Comparison of ENCODE assay signal across 14 mouse cellular contexts in the genomic region with DNA sequence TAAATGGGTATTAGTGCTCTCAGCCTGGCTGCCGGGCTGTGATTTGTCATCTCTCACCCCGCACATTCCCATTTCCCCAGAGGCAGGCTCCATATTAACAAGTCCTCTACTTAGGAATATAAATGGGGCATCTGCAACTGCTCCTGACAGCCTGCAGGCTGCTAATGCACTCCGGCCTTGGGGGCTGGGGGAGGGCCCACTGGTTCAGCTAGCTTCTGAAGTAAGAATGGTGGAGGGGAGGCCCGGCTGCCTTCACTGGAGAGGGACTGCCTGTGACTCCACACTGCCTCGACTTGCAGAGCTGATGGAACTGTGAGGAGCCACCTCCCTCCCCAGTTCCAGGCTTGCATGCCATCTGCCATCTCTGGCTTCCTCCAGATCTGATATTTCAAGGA. TPM values are rescaled to one million over a fixed set of nuclear protein-coding genes. Genes with fewer than 3 reads are reported as not detected.
DNase-seq lines count a peak whose midpoint lies in the region; ATAC-seq and TF ChIP-seq lines count a peak whose summit lies in the region.
"Had no signal": no experiment of that assay in that cellular context is flagged by ENCODE, and none has a peak within 500 bp of the region (broad histone marks: within the 10 kb centered on the region; RNA-seq: fewer than 3 reads in every experiment).

No protein-coding gene starts in this region.

- no peak overlapping the region for H3K27ac ChIP-seq in intestine, embryonic 15.5 days
- H3K27ac ChIP-seq in intestine, postnatal 0 days (ENCODE audit: low read depth, low read length) = no peak overlapping the region
- no peak overlapping the region for H3K27ac ChIP-seq in forebrain, embryonic 15.5 days (replicated peaks)

- H3K9me3 ChIP-seq in intestine, embryonic 15.5 days = no peaks in the 10 kb centered on the region
- no peaks in the 10 kb centered on the region for H3K9me3 ChIP-seq in intestine, postnatal 0 days (ENCODE audit: control insufficient read depth)
- no peaks in the 10 kb centered on the region for H3K9me3 ChIP-seq in forebrain, embryonic 15.5 days

- H3K9ac ChIP-seq in intestine, embryonic 15.5 days = no peak overlapping the region
- no peak overlapping the region for H3K9ac ChIP-seq in intestine, postnatal 0 days (ENCODE audit: low read depth, low read length)
- no peak overlapping the region for H3K9ac ChIP-seq in forebrain, embryonic 15.5 days (replicated peaks)

- intact Hi-C loops in left cerebral cortex, postnatal 14 days (cut with DNase I) = no loop called here

- peak; percentile 12; the same call in 1 of the 2 replicates for ATAC-seq in intestine, embryonic 15.5 days
- no peak for ATAC-seq in intestine, postnatal 0 days
- peak; percentile 6; the same call in 1 of the 2 replicates for ATAC-seq in forebrain, embryonic 15.5 days (replicated peaks)
- no peak for ATAC-seq in activated CD4-positive, CD25-positive, alpha-beta regulatory T cell, adult 4 months

- no peaks in the 10 kb centered on the region for H3K36me3 ChIP-seq in intestine, embryonic 15.5 days
- no peaks in the 10 kb centered on the region for H3K36me3 ChIP-seq in intestine, postnatal 0 days (ENCODE audit: control insufficient read depth, insufficient read depth)
- H3K36me3 ChIP-seq in forebrain, embryonic 15.5 days = no peaks in the 10 kb centered on the region

- DNase-seq in brain, embryonic 14.5 days (ENCODE audit: low read depth) = peak; percentile 72
- DNase-seq in lung, postnatal 14 days = peak; percentile 5
- no peak for DNase-seq in spleen, postnatal 14 days (ENCODE audit: low spot score in 2 of 2)
- DNase-seq in left cerebral cortex, postnatal 14 days (ENCODE audit: low spot score in 2 of 2) = no peak
- DNase-seq: gastrocnemius, postnatal 25 days; right cerebral cortex, postnatal 14 days had no signal

- peaks cover 11% of the 10 kb centered on the region for H3K27me3 ChIP-seq in intestine, embryonic 15.5 days (replicated peaks)
- 0 out of 2 replicates have a peak, but pooled peaks cover 7% of the 10 kb centered on the region for H3K27me3 ChIP-seq in intestine, postnatal 0 days (replicated peaks; ENCODE audit: control insufficient read depth, insufficient read depth, low read length)
- peaks cover 4% of the 10 kb centered on the region; the same call in 1 of the 2 replicates for H3K27me3 ChIP-seq in forebrain, embryonic 15.5 days

- no peak for TF ChIP-seq CTCF in intestine, postnatal 0 days (IDR thresholded peaks at IDR 0.05; ENCODE audit: low read depth)
- TF ChIP-seq CTCF in brain, embryonic 14.5 days (IDR thresholded peaks at IDR 0.05; ENCODE audit: borderline replicate concordance, extremely low read depth, insufficient read depth, insufficient read length) = no peak

- H3K4me2 ChIP-seq in intestine, embryonic 15.5 days (replicated peaks) = no peak overlapping the region
- no peak overlapping the region for H3K4me2 ChIP-seq in intestine, postnatal 0 days (replicated peaks; ENCODE audit: low read depth)
- no peak overlapping the region for H3K4me2 ChIP-seq in forebrain, embryonic 15.5 days (replicated peaks)

- H3K4me1 ChIP-seq in intestine, embryonic 15.5 days (replicated peaks) = peaks cover 8% of the 10 kb centered on the region; the same call in 1 of the 2 replicates
- H3K4me1 ChIP-seq in intestine, postnatal 0 days (replicated peaks; ENCODE audit: control insufficient read depth, insufficient read depth, low read length) = no peaks in the 10 kb centered on the region
- peaks cover 37% of the 10 kb centered on the region for H3K4me1 ChIP-seq in forebrain, embryonic 15.5 days

- no peak for TF ChIP-seq POLR2A in brain, embryonic 14.5 days (IDR thresholded peaks at IDR 0.05; ENCODE audit: borderline replicate concordance, extremely low read depth, insufficient read depth, insufficient read length, poor library complexity, severe bottlenecking)

- H3K4me3 ChIP-seq in intestine, embryonic 15.5 days (replicated peaks) = no peak overlapping the region
- no peak overlapping the region for H3K4me3 ChIP-seq in intestine, postnatal 0 days (ENCODE audit: low read depth, low read length)
- H3K4me3 ChIP-seq in forebrain, embryonic 15.5 days = no peak overlapping the region

- WGBS in intestine, embryonic 15.5 days = 30% methylated on average over 5 of the region's 5 CpGs
- WGBS in intestine, postnatal 0 days = 40% methylated on average over 5 of the region's 5 CpGs
- WGBS in forebrain, embryonic 15.5 days = 20% methylated on average over 5 of the region's 5 CpGs

RNA-seq across cellular contexts. Expression of gene 4931429L15Rik, which starts 33.5 kb away (rescaled TPM):
- not detected in 2 replicates for polyA plus RNA-seq in intestine, embryonic 15.5 days (2015; fragmentation: Nextera tagmentation; extraction: Ambion mirVana)
- polyA plus RNA-seq in intestine, postnatal 0 days (2015; fragmentation: Nextera tagmentation; extraction: Ambion mirVana) = not detected in 2 replicates
- polyA plus RNA-seq in brain, embryonic 14.5 days (2012; rRNA removed) = not detected in 2 replicates
- not detected in 2 replicates for polyA plus RNA-seq in forebrain, embryonic 15.5 days (2015; fragmentation: Nextera tagmentation; extraction: Ambion mirVana)
- total RNA-seq in left cerebral cortex, postnatal 14 days (2021) = not detected
- not detected for polyA plus RNA-seq in activated CD4-positive, CD25-positive, alpha-beta regulatory T cell, adult 4 months (2017; shearing (Covaris generic))
- total RNA-seq: gastrocnemius, postnatal 25 days; heart, postnatal 4 days had no signal
- polyA plus RNA-seq: embryonic facial prominence, embryonic 14.5 days; large intestine, adult 2 months; limb, embryonic 14.5 days had no signal

Comparison
In these comparisons a context has a peak if more than half of its experiments do, and no peak if none do; other contexts are left out.
1. ATAC-seq: peak in intestine, embryonic 15.5 days (single experiment) and forebrain, embryonic 15.5 days (single experiment); none in intestine, postnatal 0 days (single experiment) and activated CD4-positive, CD25-positive, alpha-beta regulatory T cell, adult 4 months (single experiment).
2. DNase-seq: peak in brain, embryonic 14.5 days (single experiment) and lung, postnatal 14 days (single experiment); none in spleen, postnatal 14 days (0 of 2) and left cerebral cortex, postnatal 14 days (0 of 2).